Mouse (Mus musculus) liver, embryonic 13.5 days (tissue): ENCODE measurements around the gene Hist1h2ap. TPM values are rescaled to one million over a fixed set of nuclear protein-coding genes. Genes with fewer than 3 reads are reported as not detected.
A peak's percentile ranks its signal among the peaks of the same experiment; 100 is the strongest.
"Not testable (repeated sequence)": the region's sequence is repeated elsewhere in the genome, so short reads cannot be mapped to it uniquely, and the experiment has no call there.

Source experiments
- ATAC-seq: fragments of 200-750 bp; cut with Nextera tagmentation; 2 replicates; pipeline ENCODE4 v1.8.0; 2017; ENCODE audit warnings: low read depth, mild to moderate bottlenecking, moderate number of reproducible peaks, moderate library complexity
- DNase-seq: peaks from one replicate; pipeline ENCODE4 v3.0.0; 2022
- H3K27ac ChIP-seq: fragments of 300-500 bp; sonication (generic); 2 replicates; pipeline ENCODE4 v1.5.1; 2015; ENCODE audit warnings: moderate library complexity, mild to moderate bottlenecking, inconsistent platforms
- H3K27me3 ChIP-seq: fragments of 300-500 bp; sonication (generic); 2 replicates; pipeline ENCODE4 v1.6.1; 2015; ENCODE audit warnings: mild to moderate bottlenecking, inconsistent platforms
- H3K36me3 ChIP-seq: fragments of 300-500 bp; sonication (generic); 2 replicates; pipeline ENCODE4 v1.6.1; 2015; ENCODE audit warnings: mild to moderate bottlenecking, inconsistent platforms
- H3K4me1 ChIP-seq: fragments of 300-500 bp; sonication (generic); replicated peaks from 2 replicates; pipeline ENCODE4 v1.6.1; 2015; ENCODE audit warnings: inconsistent platforms
- H3K4me2 ChIP-seq: fragments of 300-500 bp; sonication (generic); 2 replicates; pipeline ENCODE4 v1.6.1; 2015; ENCODE audit warnings: inconsistent platforms, mild to moderate bottlenecking, moderate library complexity
- H3K4me3 ChIP-seq: fragments of 300-500 bp; sonication (generic); replicated peaks from 2 replicates; pipeline ENCODE4 v1.5.1; 2015; ENCODE audit warnings: mild to moderate bottlenecking, inconsistent platforms
- H3K9ac ChIP-seq: fragments of 300-500 bp; sonication (generic); 2 replicates; pipeline ENCODE4 v1.6.1; 2015; ENCODE audit warnings: mild to moderate bottlenecking, inconsistent platforms
- H3K9me3 ChIP-seq: fragments of 300-500 bp; sonication (generic); replicated peaks from 2 replicates; pipeline ENCODE4 v1.6.1; 2016; ENCODE audit warnings: inconsistent platforms
- WGBS: fragments of 180-500 bp; shearing (Covaris S2); methylation state at CpG from one replicate; pipeline ENCODE4 v1.1.7; 2015; ENCODE audit not compliant: insufficient replicate concordance; 5-methylcytosine and 5-hydroxymethylcytosine counted together
- polyA plus RNA-seq: library from polyadenylated mRNA; unstranded; fragments of >200 nt; fragmentation: Nextera tagmentation; extraction: Ambion mirVana; gene quantifications from 2 replicates; pipeline ENCODE4 v1.2.1, GENCODE M21; 2015

The Hist1h2ap gene
- polyA plus RNA-seq, 1 experiment from 2014 or later: 5,264 TPM

DNA sequence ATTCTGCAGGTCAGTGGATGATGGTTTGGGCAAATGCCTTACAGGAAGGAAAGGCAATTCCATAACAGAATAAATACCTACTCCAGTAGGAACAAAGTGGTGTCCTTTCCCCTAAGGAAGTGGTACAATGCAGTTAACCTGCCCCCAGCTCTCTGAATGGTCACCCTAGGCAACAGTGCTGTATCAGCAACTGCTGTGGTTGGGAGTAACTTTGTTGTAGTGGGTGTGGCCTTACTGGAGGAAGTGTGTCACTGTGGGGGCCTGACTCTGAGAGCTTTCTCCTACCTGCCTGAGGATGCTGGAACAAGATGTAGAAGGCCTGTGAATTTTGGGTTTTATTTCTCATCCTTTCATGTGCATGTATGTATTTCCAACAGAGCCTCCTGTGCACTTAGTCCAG lies 13.0 kb upstream of the Hist1h2ap start:
- peak; percentile 63 for ATAC-seq
- H3K9me3 ChIP-seq, H3K36me3 ChIP-seq, H3K4me3 ChIP-seq, H3K4me1 ChIP-seq, H3K9ac ChIP-seq, H3K27ac ChIP-seq, H3K4me2 ChIP-seq, DNase-seq, H3K27me3 ChIP-seq: not testable (repeated sequence)

DNA sequence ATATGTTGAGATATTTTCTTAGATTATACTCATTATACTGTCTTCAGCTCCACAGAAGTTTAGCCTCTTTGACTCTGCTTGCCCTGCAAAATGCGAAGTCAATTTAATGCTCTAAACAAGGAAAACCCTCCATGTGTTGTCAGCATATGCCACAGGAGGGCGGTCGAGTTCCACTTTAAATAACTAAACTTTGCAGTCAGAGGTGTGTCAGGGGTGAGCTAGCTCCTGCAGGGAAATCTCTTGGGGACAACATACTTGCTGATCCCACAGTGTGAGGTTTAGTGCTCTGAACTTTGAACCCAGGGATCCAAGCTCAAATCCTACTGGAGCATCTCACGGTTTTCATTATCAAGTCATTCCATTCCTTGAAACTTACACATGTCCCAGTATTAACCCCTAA lies 7.2 kb upstream of the Hist1h2ap start:
- peak; percentile 72 for ATAC-seq
- H3K9ac ChIP-seq, H3K27me3 ChIP-seq, H3K9me3 ChIP-seq, H3K36me3 ChIP-seq, H3K4me2 ChIP-seq, H3K27ac ChIP-seq, H3K4me3 ChIP-seq, H3K4me1 ChIP-seq, DNase-seq: not testable (repeated sequence)
- WGBS: no CpG with 5 or more reads among the region's 4 CpGs

DNA sequence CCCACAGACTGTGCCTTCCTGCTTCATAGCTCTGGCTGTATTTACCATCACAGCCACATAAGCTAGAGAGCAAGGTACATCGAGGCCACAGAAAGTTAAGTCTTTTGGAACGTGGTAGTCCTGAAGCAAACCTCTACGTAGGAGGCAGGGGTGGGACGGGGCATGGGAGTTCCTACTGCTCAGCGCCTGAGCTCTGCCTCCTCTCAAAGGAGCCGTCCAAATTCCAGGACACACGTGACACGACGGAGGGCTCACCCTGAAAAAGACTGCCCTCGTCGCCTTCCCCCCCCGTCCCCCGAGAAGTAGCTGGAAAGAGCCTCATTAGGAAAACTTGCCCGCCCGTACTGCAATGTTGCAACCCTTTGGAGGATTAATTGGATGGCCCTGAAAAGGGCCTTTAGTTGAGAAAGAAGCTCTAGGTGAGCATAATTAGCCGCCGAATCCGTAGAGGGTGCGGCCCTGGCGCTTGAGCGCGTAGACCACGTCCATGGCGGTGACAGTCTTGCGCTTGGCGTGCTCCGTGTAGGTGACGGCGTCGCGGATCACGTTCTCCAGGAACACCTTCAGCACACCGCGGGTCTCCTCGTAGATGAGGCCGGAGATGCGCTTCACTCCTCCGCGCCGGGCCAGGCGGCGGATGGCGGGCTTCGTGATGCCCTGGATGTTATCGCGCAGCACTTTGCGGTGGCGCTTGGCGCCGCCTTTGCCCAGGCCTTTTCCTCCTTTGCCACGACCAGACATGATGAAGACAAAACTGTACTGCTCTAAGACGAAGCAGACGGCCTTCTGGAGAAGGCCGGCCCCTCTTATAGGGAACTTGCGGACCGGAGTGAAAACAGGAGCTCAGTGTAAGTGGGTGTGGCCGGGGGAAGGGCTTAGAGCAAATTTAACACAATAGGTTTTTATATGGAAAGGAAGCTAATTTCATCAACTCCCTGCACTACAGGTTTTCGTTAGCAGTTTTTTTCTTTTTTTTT lies 1.6 kb downstream of the Hist1h2ap start, which contains the start of gene Hist1h4n:
Hist1h4n (minus strand) TSS at position 779 of the 977 bp plus-strand sequence.
- not testable (repeated sequence) for H3K27me3 ChIP-seq, H3K9me3 ChIP-seq, H3K36me3 ChIP-seq
- ATAC-seq: peak; percentile 67
- DNase-seq: peak; percentile 84
- H3K4me2 ChIP-seq: peak within 1 kb of the TSS; percentile 50
- peak within 1 kb of the TSS; percentile 37 for H3K4me3 ChIP-seq
- H3K9ac ChIP-seq: peak within 1 kb of the TSS; percentile 62
- peaks cover 23% of the 10 kb centered on the region for H3K4me1 ChIP-seq
- WGBS: under 1% methylated on average over 28 of the region's 58 CpGs
- H3K27ac ChIP-seq: peak within 1 kb of the TSS; percentile 87

DNA sequence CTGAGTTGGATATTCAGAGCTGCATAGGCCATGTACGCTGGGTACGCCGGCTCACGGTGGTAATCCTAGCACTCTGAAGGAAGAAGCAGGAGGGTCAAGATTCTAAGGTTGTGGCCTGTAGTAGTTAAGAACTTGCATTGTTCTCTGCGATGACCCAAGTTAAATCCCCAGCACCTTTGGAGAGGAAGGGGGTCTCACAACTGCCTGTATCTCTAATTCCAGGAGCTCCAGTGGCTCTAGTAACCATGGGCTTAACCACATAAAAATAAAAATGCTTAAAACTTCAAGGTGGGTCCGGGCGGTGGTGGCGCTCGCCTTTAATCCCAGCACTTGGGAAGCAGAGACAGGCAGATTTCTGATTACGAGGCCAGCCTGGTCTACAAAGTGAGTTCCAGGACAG lies 3.0 kb downstream of the Hist1h2ap start:
- Histone ChIP-seq H3K27ac (peak overlapping the region; percentile 87), H3K4me3 (peak overlapping the region; percentile 47), H3K27me3 (no peaks in the 10 kb centered on the region), H3K9me3 (no peaks in the 10 kb centered on the region), H3K4me1 (peaks cover 31% of the 10 kb centered on the region), H3K36me3 (peaks cover 4% of the 10 kb centered on the region; the same call in 1 of the 2 replicates), H3K4me2 (peak overlapping the region; percentile 58), H3K9ac (peak overlapping the region; percentile 69)
- 74% methylated on average over 10 of the region's 10 CpGs for WGBS
- DNase-seq (no peak), ATAC-seq (no peak)

DNA sequence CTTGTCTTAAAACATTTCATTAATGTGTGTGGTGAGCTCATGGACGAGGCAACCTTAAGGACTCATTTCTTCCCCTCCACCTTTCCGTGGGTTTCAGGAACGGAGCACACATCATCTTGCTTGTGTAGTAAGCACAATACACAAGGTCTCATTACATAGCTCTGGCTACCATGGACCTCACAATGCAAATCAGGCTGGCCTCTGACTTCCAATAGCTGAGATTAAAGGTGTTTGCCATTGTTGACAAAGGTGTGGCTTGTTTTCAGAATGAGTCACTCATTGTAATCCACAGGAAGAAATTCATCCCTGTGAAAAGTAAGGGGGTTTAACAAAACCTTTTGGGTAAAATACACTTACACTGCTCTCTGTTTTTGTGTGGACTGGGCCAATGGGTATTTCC lies 4.8 kb downstream of the Hist1h2ap start:
- Histone ChIP-seq H3K4me3 (no peak overlapping the region), H3K9ac (no peak overlapping the region), H3K27ac (0 out of 2 replicates have a peak overlapping the region, but pooled peaks have one; percentile 87), H3K4me1 (peaks cover 31% of the 10 kb centered on the region), H3K36me3 (peaks cover 4% of the 10 kb centered on the region; the same call in 1 of the 2 replicates), H3K4me2 (no peak overlapping the region), H3K9me3 (no peaks in the 10 kb centered on the region), H3K27me3 (no peaks in the 10 kb centered on the region)
- DNase-seq (no peak), ATAC-seq (no peak)
- 79% methylated on average over 3 of the region's 3 CpGs for WGBS

DNA sequence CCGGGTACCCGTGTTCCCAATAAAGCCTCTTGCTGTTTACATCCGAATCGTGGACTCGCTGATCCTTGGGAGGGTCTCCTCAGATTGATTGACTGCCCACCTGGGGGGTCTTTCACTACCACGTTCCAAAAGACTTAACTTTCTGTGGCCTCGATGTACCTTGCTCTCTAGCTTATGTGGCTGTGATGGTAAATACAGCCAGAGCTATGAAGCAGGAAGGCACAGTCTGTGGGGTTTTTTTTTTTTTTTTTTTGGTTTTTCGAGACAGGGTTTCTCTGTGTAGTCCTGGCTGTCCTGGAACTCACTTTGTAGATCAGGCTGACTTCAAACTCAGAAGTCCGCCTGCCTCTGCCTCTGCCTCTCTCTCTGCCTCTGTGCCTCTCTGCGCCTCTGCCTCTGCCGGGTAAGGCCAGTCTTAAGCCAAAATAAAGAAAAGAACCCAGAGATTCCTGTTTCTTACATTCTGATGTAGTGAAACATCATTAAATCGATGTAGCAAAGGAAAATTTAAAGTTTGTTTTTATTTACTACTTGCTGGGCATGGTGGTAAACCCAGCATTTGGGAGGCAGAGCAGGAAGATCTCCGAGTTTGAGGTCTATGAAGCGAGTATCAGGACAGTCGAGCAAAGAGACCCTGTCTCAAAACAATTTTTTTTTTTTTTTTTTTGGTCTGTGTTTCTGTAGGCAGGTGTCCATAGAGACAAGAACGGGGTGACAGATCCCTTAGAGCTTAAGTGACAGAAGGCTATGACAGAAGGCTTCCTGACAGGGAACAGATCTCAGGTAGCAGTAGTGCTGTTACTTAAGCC lies 13.0 kb downstream of the Hist1h2ap start:
- not testable (repeated sequence) for H3K4me1 ChIP-seq, H3K4me2 ChIP-seq, DNase-seq, H3K4me3 ChIP-seq, H3K36me3 ChIP-seq, H3K9me3 ChIP-seq, H3K9ac ChIP-seq, H3K27ac ChIP-seq, H3K27me3 ChIP-seq
- ATAC-seq: peak; percentile 61; the same call in 1 of the 2 replicates
- 69% methylated on average over 7 of the region's 16 CpGs for WGBS

DNA sequence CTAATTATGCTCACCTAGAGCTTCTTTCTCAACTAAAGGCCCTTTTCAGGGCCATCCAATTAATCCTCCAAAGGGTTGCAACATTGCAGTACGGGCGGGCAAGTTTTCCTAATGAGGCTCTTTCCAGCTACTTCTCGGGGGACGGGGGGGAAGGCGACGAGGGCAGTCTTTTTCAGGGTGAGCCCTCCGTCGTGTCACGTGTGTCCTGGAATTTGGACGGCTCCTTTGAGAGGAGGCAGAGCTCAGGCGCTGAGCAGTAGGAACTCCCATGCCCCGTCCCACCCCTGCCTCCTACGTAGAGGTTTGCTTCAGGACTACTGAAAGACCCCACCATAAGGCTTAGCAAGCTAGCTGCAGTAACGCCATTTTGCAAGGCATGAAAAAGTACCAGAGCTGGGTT lies 21.2 kb downstream of the Hist1h2ap start:
- Histone ChIP-seq H3K4me2 (peak overlapping the region; percentile 48), H3K9ac (peak overlapping the region; percentile 57), H3K4me3 (peak overlapping the region; percentile 37), H3K27ac (peak overlapping the region; percentile 86)
- peak; percentile 53 for DNase-seq
- under 1% methylated on average over 14 of the region's 14 CpGs for whole genome bisulfite sequencing
- ATAC-seq: peak; percentile 62
- H3K9me3 ChIP-seq, H3K27me3 ChIP-seq, H3K36me3 ChIP-seq, H3K4me1 ChIP-seq: not testable (repeated sequence)

DNA sequence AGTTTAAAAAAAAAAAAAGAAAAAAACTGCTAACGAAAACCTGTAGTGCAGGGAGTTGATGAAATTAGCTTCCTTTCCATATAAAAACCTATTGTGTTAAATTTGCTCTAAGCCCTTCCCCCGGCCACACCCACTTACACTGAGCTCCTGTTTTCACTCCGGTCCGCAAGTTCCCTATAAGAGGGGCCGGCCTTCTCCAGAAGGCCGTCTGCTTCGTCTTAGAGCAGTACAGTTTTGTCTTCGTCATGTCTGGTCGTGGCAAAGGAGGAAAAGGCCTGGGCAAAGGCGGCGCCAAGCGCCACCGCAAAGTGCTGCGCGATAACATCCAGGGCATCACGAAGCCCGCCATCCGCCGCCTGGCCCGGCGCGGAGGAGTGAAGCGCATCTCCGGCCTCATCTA lies 21.8 kb downstream of the Hist1h2ap start, which contains the start of gene Hist1h4m:
Hist1h4m (plus strand) TSS at position 208 of the 400 bp plus-strand sequence.
- H3K9ac ChIP-seq: peak within 1 kb of the TSS; percentile 57
- WGBS: no CpG with 5 or more reads among the region's 24 CpGs
- H3K4me1 ChIP-seq, H3K27me3 ChIP-seq, DNase-seq, H3K9me3 ChIP-seq, H3K36me3 ChIP-seq: not testable (repeated sequence)
- peak within 1 kb of the TSS; percentile 37 for H3K4me3 ChIP-seq
- peak; percentile 19 for ATAC-seq
- H3K4me2 ChIP-seq: peak within 1 kb of the TSS; percentile 48
- H3K27ac ChIP-seq: peak within 1 kb of the TSS; percentile 86

DNA sequence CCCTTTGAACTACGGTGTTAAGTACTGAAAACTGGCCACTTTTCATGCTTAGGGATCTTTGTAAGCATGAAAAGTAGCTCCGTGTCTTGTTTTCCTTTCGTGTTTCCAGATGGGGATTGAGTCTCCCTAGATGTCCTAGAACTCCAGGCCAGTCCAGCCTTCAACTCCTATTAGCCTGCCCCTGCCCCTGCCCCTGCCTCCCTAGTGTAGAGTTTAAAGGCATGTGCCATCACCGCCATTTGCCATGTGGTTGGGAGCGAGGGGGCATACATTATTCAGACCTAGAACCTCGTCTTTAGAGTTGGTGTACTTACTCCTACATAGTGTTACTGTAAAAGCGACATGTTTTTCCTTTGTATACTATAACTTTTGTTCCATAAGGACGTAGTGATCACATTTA lies 22.2 kb downstream of the Hist1h2ap start:
- not testable (repeated sequence) for H3K27me3 ChIP-seq, H3K9ac ChIP-seq, H3K9me3 ChIP-seq, H3K27ac ChIP-seq, H3K4me3 ChIP-seq, H3K4me2 ChIP-seq, H3K4me1 ChIP-seq, H3K36me3 ChIP-seq, DNase-seq
- peak; percentile 5; the same call in 1 of the 2 replicates for ATAC-seq
- no CpG with 5 or more reads among the region's 8 CpGs for WGBS

DNA sequence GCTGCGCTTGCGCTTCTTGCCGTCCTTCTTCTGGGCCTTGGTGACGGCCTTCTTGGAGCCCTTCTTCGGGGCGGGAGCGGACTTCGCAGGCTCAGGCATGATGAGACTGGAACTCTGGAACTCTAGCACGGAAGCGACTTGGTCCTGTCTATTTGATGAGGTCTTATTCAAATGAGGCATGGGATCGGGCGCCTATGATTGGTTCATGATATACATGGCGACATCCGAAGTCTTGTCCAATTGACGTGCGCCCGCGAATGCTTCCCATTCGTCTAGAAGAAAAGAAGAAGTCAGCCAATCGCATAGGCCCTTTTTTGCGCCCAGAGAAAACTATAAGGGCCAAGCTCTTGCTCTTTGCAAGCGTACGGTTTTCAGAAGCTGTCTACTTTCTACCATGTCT lies 23.2 kb downstream of the Hist1h2ap start, which contains the start of the genes Hist1h2bq and Hist1h2ao:
Hist1h2bq (minus strand) TSS at position 125 of the 400 bp plus-strand sequence.
Hist1h2ao (plus strand) TSS at position 393 of the 400 bp plus-strand sequence.
- not testable (repeated sequence) for DNase-seq, H3K4me1 ChIP-seq, H3K4me2 ChIP-seq, H3K27ac ChIP-seq, H3K27me3 ChIP-seq, H3K9me3 ChIP-seq, H3K4me3 ChIP-seq, H3K36me3 ChIP-seq, H3K9ac ChIP-seq
- WGBS: no CpG with 5 or more reads among the region's 23 CpGs
- ATAC-seq: peak; percentile 87

DNA sequence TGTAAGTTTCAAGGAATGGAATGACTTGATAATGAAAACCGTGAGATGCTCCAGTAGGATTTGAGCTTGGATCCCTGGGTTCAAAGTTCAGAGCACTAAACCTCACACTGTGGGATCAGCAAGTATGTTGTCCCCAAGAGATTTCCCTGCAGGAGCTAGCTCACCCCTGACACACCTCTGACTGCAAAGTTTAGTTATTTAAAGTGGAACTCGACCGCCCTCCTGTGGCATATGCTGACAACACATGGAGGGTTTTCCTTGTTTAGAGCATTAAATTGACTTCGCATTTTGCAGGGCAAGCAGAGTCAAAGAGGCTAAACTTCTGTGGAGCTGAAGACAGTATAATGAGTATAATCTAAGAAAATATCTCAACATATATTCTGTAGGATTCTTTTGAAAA lies 30.2 kb downstream of the Hist1h2ap start:
- not testable (repeated sequence) for H3K9ac ChIP-seq, DNase-seq, H3K4me2 ChIP-seq, H3K4me3 ChIP-seq, H3K27me3 ChIP-seq, H3K4me1 ChIP-seq, H3K9me3 ChIP-seq, H3K27ac ChIP-seq, H3K36me3 ChIP-seq
- peak; percentile 68 for ATAC-seq
- WGBS: no CpG with 5 or more reads among the region's 4 CpGs
